In genomic region chr5:16035259-16035658, GRCm38 (mm10) we compare ENCODE assay signal across 25 mouse cellular contexts.
"Had no signal": no experiment of that assay in that cellular context is flagged by ENCODE, and none has a peak within 500 bp of the region (broad histone marks: within the 10 kb centered on the region; RNA-seq: fewer than 3 reads in every experiment).

No protein-coding gene starts in this region.

- H3K36me3 ChIP-seq: heart, embryonic 13.5 days; heart, embryonic 15.5 days; hindbrain, embryonic 13.5 days; hindbrain, embryonic 15.5 days; limb, embryonic 10.5 days; limb, embryonic 12.5 days; liver, embryonic 13.5 days; liver, embryonic 15.5 days had no signal

- H3K4me2 ChIP-seq: heart, embryonic 11.5 days; heart, embryonic 13.5 days; heart, embryonic 15.5 days; hindbrain, embryonic 13.5 days; hindbrain, embryonic 15.5 days; limb, embryonic 12.5 days; liver, embryonic 11.5 days; liver, embryonic 13.5 days; liver, embryonic 15.5 days had no signal

- H3K27ac ChIP-seq: heart, adult 2 months; heart, embryonic 13.5 days; heart, embryonic 15.5 days; hindbrain, embryonic 13.5 days; hindbrain, embryonic 15.5 days; hindbrain, postnatal 0 days; kidney, postnatal 0 days; limb, embryonic 10.5 days; limb, embryonic 12.5 days; liver, embryonic 13.5 days; liver, embryonic 15.5 days had no signal

- H3K4me3 ChIP-seq: heart, adult 2 months; heart, embryonic 13.5 days; heart, embryonic 15.5 days; hindbrain, embryonic 13.5 days; hindbrain, embryonic 15.5 days; limb, embryonic 10.5 days; limb, embryonic 12.5 days; liver, embryonic 13.5 days; liver, embryonic 15.5 days had no signal

- H3K9ac ChIP-seq: forebrain, postnatal 0 days; heart, embryonic 13.5 days; heart, embryonic 15.5 days; hindbrain, embryonic 13.5 days; hindbrain, embryonic 15.5 days; limb, embryonic 12.5 days; liver, embryonic 13.5 days; liver, embryonic 15.5 days had no signal

- H3K9me3 ChIP-seq: heart, embryonic 13.5 days; heart, embryonic 15.5 days; hindbrain, embryonic 13.5 days; hindbrain, embryonic 15.5 days; limb, embryonic 10.5 days; limb, embryonic 12.5 days; liver, embryonic 13.5 days; liver, embryonic 15.5 days had no signal

- DNase-seq: forebrain, postnatal 0 days; gastrocnemius, postnatal 14 days; gastrocnemius, postnatal 36 days; heart, adult 11 months; heart, adult 2 months; heart, postnatal 14 days; heart, postnatal 36 days; kidney, adult 18-20 months; kidney, postnatal 14 days; layer of hippocampus, adult 9-11 months; layer of hippocampus, postnatal 36 days; liver; liver, embryonic 13.5 days had no signal

- H3K4me1 ChIP-seq: hindbrain, embryonic 13.5 days; hindbrain, embryonic 15.5 days; limb, embryonic 10.5 days; liver, embryonic 13.5 days; liver, embryonic 15.5 days had no signal

- H3K27me3 ChIP-seq: heart, embryonic 13.5 days; heart, embryonic 15.5 days; hindbrain, embryonic 13.5 days; hindbrain, embryonic 15.5 days; limb, embryonic 12.5 days; liver, embryonic 13.5 days; liver, embryonic 15.5 days had no signal

- ATAC-seq: forebrain, postnatal 0 days; hindbrain, postnatal 0 days; intestine, embryonic 16.5 days had no signal
